Mouse (Mus musculus): ENCODE results near the gene Mbd4.

Gene Mbd4

DNA sequence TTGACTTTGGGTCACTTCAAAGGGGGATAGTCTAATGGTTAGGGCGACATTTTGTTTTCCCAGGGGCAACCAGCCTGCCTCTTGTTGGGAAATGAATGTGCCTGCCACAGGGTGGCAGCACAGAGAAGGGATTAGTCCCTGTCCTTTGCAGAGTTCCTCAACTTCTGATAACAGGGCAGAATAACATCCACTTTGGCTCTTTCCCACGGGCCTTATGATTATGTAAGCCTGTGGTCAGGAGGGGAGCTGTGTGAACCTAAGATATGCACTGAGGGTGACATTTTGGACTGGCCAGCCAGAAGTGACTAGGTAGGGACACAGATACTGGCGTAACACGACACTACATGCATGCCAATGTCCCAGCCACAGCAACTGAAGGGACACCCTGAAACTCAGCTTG, 39.1 kb downstream of the Mbd4 start:
- in situ Hi-C loops (cut with MboI, MseI): no loop called here

DNA sequence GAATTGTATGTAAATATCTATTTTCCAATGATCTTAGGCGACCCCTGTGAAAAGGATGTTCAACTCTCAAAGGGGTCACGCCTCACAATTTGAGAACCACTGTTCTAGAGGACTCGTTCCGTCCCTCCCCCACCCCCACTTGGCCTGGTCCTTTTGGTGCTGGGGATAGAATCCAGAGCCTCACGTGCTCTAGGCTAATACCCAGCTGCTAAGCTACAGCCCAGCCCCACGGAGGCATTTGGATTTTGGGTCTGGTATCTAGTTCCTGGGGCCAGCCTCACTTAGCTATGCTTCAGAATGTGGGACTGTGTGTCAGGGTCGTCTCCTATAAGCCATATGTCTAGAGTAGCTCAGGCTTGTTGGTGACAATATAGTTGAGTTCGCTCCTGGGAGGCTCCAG, 41.6 kb downstream of the Mbd4 start:
- in situ Hi-C loops (cut with MboI, MseI): no loop called here

DNA sequence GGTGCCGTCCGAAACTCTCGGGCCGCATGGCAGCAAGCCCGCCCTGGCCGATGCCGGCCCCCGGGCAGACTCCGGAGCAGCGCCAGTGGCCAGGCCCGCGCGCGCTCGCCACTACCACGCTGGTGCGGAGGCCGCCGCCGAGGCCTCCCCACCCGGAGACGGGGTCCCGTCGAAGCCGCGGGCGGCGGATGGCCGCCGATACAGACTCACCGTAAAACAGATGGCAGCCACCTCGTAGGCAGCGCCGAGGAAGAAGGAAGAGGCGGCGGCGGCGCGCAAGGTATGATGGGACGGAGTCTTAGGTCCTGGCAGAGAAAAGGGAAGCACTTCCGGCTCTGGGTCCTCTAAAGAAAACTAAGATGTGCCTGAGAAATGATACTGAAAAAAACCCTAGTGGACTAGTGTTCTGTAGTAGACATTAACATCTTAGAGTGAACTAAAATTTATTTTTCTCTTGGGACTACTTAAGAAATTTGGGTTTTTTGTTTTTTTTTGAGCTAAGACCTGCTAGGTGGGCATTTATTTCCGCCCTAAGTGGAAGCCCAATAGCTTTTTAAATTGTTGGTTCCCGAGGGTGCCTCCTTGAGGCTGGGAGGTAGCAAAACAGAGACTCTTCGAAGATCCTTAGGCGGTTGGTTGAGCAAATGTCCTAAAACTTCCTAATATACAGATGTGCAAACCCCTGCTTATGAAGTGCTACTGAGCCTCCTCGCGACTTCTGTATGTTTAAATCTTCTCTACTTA, 44.5 kb downstream of the Mbd4 start, which contains the start of gene Rpl32:
Gene Rpl32, minus strand, starts transcription at position 260 of the 744 bp plus-strand sequence.
- in situ Hi-C loops (cut with MboI, MseI): no loop called here

DNA sequence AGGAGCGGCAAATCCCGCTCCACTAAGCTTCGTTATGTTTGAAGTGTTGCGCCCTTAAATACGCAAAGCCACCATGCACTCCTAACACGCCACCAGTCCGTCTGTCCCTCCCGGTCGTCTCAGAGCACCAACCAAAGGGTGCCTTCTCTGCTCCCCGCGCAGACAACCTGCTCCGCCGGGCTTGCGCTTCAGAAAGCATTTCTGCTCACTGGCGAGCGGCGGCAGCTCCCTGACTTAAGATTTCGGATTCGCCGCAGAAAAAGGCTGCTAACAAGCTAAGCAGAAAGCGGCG, 45.0 kb downstream of the Mbd4 start:
- in situ Hi-C loops (cut with MboI, MseI): no loop called here

DNA sequence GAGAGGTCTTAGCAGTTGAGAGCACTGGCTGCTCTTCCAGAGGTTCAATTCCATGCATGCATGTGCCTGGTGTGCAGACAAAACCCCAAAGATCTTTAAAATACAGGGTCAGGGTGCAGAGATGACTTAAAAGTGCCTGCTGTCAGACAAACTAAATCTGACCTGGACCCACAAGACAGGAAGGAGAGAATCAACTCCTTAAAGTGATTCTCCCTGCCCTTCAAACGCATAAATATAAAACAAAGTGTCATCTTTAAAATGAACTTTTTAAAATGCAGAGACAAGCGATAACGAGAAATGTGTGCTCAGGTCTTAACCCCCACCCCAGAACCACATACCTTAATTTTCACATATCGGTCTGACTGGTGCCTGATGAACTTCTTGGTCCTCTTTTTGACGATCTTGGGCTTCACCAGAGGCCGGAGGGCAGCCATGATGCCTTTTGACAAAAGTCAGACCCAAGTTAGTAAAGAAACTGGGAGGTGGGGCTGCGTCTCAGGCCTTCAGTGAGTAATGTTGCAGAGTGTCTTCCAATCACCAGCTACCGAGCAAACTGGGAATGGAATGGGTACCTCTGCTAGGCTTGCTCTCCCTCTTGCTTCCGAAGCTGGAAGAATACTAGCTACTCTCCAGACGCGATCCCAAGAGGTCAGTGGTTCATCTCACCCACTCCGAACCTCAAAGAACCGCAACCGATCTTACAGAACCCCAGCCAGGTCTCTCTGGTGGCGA, 45.5 kb downstream of the Mbd4 start:
- in situ Hi-C loops (cut with MboI, MseI): no loop called here

DNA sequence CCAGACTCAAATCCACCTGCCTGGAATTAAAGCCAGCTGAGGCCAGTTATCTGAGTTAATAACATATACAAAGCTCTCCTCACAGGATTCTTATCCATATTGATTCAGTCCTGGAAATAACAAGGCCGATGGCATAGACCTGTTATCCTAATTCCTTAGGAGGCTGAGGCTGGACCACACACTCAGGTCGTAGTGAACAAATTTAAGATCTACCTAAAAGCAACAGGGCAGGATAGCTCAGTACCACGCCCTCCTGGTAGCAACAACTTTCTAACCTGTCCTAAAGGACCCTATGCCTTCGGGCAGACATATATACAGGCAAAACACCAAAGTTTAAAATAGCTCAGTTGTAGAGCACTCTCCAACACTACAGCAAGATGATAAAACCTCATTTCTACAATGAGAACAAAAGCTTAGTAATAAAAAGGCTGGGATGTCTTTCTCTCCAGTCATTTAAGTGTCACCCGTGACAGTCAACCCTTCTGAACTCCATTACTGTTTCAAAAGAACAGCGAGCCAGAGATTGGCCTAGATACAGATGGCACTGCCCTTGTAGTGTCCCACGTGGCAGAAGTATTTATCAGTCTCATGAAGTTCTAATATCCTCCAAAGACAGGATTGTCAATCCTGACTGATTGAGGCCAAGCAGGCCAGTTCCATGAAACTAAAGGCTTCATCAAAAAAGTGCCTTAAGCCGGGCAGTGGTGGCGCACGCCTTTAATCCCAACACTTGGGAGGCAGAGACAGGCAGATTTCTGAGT, 48.6 kb downstream of the Mbd4 start:
- in situ Hi-C loops (cut with MboI, MseI): no loop called here

DNA sequence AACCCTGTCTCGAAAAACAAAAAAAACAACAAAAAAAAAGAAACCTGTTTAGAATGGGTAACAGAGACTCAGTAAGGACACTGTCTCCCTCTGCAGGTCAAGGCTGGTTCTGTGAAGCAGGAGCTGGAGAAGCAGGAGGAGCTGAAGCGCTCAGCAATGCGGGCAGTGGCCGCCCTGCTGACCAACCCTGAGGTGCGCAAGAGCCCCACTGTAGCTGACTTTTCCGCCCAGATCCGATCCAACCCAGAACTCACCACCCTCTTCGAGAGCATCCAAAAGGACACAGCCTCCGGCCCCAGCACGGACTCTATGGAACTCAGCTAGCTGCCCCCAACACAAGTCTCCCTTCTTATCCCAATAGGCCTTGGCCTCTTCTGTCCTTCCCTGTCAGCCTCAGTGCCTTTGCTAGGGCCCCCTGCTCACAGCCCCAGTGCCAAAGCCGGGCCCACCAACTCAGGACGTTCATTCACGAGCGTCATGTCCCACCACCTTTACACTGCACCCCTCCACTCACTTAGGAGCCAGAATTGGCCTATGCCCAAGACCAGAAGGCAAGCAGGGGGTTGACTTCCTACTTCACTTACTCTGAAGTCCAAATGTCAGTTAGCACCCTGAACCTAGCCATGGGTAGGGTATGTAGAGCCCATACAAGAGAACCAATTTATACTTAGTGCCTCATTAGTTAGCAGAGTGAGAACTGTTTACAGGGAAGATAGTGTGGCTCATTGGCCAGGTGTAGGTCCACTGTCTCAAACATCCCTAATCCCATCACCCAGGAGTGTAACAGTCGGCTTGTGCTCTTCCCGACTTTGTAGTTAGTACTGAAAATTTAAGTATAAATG, 49.4 kb downstream of the Mbd4 start:
- in situ Hi-C loops (cut with MboI, MseI): no loop called here

DNA sequence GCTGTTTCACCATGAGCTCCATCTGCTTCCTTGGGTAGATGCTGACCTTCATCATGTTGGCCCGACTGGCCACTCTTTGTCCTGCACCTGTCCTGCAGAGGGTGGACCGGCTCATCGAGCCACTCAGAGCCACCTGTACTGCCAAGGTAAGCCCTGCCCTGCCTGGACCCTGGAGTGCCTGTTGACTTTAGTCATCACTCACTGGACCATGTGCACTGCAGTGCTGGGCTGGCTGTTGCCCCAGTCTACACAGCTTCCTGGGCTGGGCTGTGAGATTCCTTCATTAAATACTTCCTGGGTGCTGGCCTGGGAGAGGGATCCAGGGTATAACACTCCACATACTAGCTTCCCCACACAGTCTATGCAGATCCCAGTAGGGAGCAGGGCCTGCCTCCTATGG, 51.4 kb downstream of the Mbd4 start:
- in situ Hi-C loops (cut with MboI, MseI): no loop called here

DNA sequence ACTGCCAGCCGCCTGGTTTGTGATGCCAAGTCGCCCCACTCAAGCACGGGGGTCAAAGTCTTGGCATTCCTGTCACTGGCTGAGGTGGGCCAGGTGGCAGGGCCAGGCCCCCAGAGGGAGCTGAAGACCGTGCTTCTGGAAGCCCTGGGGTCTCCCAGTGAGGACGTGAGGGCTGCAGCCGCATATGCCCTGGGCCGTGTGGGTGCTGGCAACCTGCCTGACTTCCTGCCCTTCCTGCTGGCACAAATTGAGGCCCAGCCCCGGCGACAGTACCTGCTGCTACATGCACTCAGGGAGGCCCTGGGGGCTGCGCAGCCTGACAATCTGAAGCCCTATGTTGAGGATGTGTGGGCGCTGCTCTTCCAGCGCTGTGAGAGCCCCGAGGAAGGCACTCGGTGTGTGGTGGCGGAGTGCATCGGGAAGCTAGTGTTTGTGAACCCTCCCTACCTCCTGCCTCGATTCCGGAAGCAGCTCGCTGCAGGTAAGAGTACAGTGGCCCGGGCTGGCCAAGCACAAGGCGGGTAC, 60.4 kb downstream of the Mbd4 start:
- in situ Hi-C loops (cut with MboI, MseI): no loop called here

DNA sequence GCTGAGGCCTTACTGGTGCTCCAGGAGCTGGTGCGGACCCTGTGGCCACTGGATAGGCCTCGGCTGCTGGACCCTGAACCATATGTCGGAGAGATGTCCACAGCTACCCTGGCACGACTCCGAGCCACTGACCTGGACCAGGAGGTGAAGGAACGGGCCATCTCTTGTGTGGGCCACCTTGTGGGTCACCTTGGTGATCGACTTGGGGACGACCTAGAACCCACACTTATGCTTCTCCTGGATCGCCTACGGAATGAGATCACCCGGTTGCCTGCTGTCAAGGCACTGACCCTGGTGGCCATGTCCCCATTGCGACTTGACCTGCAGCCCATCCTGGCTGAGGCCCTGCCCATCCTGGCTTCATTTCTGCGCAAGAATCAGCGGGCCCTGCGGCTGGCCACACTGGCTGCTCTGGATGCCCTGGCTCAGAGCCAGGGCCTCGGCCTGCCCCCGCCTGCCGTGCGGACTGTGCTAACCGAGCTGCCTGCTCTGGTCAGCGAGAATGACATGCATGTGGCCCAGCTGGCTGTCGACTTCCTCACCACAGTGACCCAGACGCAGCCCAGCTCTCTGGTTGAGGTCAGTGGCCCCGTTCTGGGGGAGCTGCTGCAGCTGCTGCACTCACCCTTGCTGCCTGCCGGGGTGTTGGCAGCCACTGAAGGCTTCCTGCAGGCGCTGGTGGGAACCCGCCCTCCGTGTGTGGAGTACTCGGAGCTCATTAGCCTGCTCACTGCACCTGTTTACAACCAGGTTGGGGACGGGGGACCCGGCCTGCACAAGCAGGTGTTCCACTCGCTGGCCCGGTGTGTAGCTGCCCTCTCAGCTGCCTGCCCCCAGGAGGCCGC, 61.1 kb downstream of the Mbd4 start:
- in situ Hi-C loops (cut with MboI, MseI): no loop called here

DNA sequence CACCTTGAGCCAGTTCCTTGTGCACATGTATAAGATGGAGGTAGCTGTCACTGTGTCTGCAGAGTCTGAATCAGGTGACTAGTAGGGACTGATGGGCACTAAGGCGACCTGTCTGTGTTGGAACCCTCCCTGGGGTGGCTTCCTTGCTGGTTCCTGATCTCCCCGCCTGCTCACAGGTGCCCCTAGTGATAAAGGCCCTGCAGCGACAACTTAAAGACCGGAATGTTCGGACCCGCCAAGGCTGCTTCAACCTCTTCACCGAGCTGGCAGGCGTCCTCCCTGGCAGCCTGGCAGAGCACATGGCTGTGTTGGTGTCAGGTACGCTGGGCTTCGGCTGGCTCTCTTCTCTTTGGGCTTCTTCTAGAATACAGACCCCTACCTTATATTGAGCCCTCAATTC, 62.2 kb downstream of the Mbd4 start:
- in situ Hi-C loops (cut with MboI, MseI): no loop called here
